Mouse (Mus musculus) brain, embryonic 18.5 days (tissue): ENCODE data around the gene Pcgf2.

Experiments
- DNase-seq: peaks from one replicate; pipeline ENCODE4 v3.0.0-alpha.2; 2012; ENCODE audit warnings: low read depth, low spot score

Pcgf2 gene

GRCm38 (mm10) chr11:97695712-97696401 lies 4.4 kb downstream of the Pcgf2 start:
- DNase-seq = peak; percentile 28

GRCm38 (mm10) chr11:97694921-97695711 lies 5.2 kb downstream of the Pcgf2 start:
- peak; percentile 45 for DNase-seq

- no peak for DNase-seq
Observed at GRCm38 (mm10) chr11:97694435-97694834, 5.9 kb downstream of the Pcgf2 start.

- no peak for DNase-seq
Observed at GRCm38 (mm10) chr11:97689861-97690260, 10.4 kb downstream of the Pcgf2 start.

- DNase-seq = no peak
Observed at GRCm38 (mm10) chr11:97687061-97687460, 13.2 kb downstream of the Pcgf2 start.

GRCm38 (mm10) chr11:97686322-97686908 lies 13.9 kb downstream of the Pcgf2 start:
- DNase-seq = no peak

GRCm38 (mm10) chr11:97685613-97686321 lies 14.5 kb downstream of the Pcgf2 start, which contains the start of gene Cisd3:
Gene Cisd3 (plus strand): TSS chr11:97685826.
- DNase-seq = no peak

- no peak for DNase-seq
Observed at GRCm38 (mm10) chr11:97684766-97685165, 15.5 kb downstream of the Pcgf2 start.

GRCm38 (mm10) chr11:97684063-97684680 lies 16.1 kb downstream of the Pcgf2 start:
- DNase-seq = no peak

- DNase-seq = no peak
Observed at GRCm38 (mm10) chr11:97682504-97683055, 17.7 kb downstream of the Pcgf2 start.

GRCm38 (mm10) chr11:97680430-97680829 lies 19.9 kb downstream of the Pcgf2 start:
- DNase-seq = no peak

- no peak for DNase-seq
Observed at GRCm38 (mm10) chr11:97678301-97678700, 22.0 kb downstream of the Pcgf2 start.

- DNase-seq = no peak
Observed at GRCm38 (mm10) chr11:97677842-97678241, 22.5 kb downstream of the Pcgf2 start.

- DNase-seq = no peak
Observed at GRCm38 (mm10) chr11:97677381-97677780, 22.9 kb downstream of the Pcgf2 start.

- DNase-seq = no peak
Observed at GRCm38 (mm10) chr11:97676050-97676754, 24.1 kb downstream of the Pcgf2 start.

GRCm38 (mm10) chr11:97673148-97673547 lies 27.1 kb downstream of the Pcgf2 start:
- DNase-seq = no peak

GRCm38 (mm10) chr11:97671177-97671527 lies 29.1 kb downstream of the Pcgf2 start:
- DNase-seq = no peak

GRCm38 (mm10) chr11:97670234-97671176 lies 29.8 kb downstream of the Pcgf2 start:
- DNase-seq = no peak

- no peak for DNase-seq
Observed at GRCm38 (mm10) chr11:97669829-97670228, 30.5 kb downstream of the Pcgf2 start.
